Mouse (Mus musculus): ENCODE measurements around the gene Ttll1. TPM values are rescaled to one million over a fixed set of nuclear protein-coding genes. Genes with fewer than 3 reads are reported as not detected.
"Not testable (repeated sequence)": the region's sequence is repeated elsewhere in the genome, so short reads cannot be mapped to it uniquely, and the experiment has no call there.

The Ttll1 gene
- polyA plus RNA-seq, 2 experiments from 2014 or later: 11.4 to 14.4 TPM

DNA sequence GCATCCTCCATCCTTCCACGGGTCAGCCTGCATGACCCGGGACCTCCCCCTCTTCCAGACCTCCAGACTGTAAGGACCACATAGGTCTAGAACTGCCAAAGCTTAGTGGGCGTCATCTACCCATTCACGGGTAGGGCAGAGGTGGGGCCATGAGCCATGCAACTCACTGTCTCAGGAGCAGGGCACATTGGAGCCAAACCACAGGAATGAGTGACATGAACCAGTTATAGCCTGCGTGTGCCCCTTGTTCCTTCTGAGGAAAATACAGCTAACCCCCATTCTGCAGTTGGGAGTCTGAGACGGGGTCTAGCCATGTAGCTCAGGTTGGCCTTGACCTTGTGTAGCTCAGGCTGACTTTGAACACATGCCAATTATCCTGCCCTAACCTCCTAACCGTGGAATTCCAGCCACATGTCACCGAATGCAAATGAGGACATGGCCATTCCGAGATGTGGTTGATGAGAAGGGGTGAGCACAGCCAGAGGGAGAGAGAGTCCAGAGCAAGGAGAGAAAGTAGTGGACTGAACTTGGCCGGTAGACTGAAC, 29.4 kb downstream of the Ttll1 start:
- ATAC-seq: no peak

DNA sequence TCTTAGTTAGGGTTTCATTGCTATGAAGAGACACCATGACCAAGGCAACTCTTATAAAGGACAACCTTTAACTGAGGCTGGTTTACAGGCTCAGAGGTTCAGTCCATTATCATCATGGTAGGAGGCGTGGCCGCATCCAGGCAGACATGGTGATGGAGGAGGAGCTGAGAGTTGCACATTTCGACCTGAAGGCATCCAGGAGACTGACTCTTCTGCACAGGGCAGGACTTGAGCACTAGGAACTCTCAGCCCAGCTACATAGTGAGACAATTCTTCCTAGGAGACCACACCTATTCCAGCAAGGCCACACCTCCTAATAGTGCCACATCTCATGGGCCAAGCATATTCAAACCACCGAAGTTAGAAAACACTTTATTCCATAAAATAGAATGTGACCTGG, 30.9 kb downstream of the Ttll1 start:
- no peak for ATAC-seq

DNA sequence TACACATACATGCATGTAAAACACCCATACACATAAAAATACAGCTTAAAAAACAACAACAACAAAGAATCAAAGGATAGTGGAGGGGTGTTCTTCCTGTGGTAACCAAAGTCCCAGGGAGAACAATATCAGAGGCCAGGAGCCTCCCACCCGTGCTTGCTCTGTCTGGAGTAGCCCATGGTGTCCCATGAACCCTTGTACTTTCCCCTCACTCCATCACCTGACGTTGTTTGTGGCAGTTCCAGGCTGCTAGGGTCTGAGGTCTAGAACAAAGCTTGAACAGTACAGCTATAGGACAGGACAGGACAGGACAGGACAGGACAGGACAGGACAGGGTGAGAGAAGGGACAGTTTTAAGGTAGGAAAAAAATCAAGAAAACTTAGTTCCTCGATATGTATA, 32.6 kb downstream of the Ttll1 start:
- ATAC-seq: no peak

DNA sequence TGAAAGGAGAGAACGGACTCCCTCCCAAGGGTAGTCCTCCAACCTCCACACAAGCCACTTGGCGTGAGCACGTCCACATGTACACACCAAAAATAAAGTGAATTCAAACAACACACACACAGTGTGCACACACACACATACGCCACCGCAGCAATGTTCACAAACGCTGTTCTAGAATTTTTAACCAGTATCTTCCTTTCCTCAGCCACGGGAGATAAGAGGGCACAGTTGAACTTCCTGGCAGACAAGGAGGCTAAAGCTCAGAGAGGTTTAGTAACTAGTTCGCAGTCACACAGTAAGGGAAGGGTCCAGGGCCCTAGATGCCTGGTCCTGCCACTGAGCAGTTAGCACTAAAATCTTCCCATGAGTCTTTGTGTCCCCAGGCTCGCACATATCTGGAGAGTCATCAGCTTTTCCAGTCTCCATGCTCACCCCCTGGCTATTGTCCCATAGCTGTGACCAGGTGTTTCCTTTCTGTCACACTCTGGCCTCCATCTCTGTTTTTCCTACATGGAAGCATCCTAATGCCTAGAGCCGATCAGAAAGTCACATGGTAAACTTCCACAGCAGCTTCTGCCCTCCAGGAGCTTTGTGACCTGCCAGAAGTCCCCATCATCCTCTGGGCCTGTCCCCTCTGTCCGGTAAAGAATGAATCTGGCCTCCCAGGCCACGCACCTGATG, 34.0 kb downstream of the Ttll1 start:
- no peak for ATAC-seq

DNA sequence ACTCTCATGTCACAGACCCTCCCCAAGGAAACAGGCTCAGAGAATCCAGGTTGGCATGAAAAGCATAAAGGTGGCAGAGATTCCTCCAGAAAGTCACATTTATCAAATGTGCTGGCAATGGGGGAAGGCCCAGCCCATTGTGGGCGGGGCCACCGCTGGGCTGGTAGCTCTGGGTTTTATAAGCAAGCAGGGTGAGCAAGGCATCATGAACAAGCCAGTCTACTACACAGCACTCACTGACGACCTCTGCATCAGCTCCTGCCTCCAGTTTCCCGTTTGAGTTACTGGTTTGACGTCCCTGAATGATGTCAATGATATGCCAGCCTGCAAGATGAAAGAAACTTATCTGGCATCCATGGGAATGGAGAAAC, 36.2 kb downstream of the Ttll1 start:
- ATAC-seq: peak; percentile 56

DNA sequence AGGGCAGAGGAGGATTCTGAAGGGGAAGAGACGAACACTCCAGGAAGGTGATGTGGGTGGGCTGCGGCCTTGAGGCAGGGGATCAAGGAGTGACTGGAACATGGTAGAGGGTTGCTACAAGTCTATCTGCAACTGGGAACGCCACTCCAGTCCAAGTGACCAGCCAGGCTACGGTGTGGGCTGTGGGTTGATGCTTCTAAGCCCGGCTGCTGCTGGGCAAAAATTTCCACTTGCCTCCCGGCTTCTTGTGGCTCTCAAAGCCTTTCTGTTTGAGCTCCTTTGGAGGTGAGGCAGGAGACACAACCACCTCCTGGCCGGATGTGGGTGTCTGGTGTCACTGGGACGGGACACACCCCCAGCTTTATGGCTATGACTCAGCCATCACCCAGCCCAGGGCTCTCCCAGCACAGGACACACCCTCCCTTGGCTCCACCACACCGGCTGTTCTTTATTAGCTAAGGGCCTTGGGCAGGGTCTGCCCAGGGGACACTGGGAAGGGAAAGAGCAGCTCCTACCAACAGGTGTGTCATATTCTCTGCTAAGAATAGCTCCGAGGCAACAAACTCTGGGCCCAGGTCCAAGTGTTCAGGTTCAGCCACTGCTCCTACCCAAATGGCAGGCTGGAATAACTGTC, 36.7 kb downstream of the Ttll1 start:
- peak; percentile 98 for ATAC-seq

DNA sequence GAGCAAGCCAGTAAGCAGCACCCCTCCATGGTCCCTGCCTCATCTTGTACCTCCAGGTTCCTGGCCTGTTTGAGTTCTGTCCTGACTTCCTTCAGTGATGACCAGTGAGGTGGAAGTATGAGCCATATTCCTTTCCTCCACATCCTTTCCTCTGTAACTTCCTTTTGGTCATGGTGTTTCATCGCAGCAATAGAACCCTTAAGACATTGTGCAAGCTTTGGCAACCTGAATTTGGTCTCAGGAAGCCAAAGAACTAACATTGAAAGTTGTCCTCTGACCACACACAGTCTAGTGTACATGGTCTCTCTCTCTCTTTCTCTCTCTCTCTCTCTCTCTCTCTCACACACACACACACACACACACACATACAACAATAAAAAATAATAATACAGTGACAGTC, 37.4 kb downstream of the Ttll1 start:
- ATAC-seq: no peak

DNA sequence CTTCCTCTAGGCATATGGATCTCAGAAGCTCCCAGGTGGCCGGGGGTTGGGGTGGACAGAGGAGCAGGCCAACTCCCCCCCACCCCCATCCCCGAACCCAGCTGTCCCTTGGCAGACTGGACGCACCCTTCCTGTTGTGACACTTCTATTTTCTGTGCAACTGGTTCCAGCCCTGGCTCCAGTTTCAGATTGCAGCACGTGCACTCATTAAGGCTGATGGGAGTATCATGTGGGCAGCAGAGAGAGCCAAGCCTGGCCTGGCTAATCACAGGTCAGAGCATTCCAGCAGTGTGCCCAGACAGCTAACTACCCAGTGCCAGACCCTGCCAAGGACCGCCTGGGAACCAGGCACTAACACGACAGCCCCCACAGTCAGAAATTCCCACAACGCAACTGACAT, 39.2 kb downstream of the Ttll1 start:
- ATAC-seq: no peak

DNA sequence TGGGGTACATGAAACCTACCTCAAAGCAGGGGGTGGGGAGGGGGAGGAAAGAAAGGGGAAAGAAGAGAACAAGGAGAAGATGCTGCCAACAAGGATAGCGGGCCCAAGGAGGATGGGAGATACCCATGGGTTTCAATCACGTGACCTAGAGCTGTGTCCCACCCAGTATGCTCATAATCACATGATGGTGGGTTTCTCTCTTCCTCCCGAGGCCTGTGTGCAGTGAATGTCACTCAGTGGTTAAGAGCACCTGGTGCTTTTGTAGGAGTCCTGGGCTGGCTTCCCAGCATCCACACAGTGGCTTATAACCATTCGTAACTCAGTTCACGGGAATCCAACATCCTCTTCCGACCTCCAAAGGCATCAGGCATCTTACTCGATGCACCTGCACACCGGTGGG, 40.2 kb downstream of the Ttll1 start:
- ATAC-seq: no peak

DNA sequence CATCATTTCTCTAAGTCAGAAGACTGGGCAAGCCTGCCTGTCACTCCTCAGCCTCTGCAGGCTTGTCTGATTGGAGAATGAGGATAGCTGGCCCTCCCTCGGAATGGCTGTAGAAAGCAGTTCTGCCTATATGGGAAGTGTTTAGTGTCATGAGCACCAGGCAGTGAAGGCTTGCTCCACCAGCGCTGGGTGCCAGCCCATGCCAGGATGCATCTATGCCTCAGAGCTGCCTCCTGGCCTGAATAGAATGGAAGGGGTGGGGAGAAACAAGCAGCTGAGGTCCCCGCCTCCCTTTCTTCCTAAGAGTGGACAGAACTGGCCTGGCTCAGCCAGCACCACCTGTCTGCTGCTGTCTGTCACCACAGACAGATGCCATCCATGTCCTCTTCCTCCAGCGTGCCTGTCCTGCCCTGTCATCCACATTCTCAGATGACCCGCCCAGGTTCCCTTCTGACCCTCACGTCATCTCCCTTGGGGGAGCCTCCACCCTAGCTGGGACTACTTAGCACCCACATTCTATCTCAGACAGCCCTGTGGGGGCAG, 41.3 kb downstream of the Ttll1 start:
- ATAC-seq: no peak

DNA sequence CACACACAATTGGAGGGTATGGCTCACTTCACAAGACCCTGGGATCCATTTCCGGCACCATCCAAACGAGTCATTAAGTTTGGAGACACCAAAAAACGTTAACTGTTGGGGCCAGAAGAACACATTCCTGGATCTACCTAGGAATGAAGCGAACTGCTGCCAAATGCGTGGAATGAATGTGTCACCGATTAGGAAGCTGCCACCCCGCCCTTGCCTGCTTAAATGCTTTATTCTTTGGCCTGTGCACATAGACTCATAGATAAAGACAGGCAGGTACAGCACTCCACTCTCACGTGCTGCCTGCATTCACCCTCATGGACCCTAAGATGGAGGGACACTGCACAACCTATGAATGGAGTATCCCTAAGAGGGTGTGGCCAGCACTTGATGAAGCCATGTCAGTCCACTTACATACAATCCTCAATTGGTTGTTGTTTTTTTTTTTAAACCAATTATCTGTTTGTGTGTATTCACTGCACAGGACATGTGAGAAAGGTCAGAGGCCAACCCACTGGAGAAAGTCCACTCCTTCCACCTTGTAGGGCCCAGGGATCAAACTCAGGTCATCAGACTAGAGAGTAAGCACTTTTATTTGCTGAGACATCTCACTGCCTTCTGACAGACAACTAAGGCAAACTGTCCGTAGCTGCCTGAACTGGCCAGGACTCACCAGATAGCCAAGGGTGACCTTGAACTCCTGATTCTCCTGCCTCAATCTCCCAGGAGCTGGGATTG, 43.3 kb downstream of the Ttll1 start:
- no peak for ATAC-seq

DNA sequence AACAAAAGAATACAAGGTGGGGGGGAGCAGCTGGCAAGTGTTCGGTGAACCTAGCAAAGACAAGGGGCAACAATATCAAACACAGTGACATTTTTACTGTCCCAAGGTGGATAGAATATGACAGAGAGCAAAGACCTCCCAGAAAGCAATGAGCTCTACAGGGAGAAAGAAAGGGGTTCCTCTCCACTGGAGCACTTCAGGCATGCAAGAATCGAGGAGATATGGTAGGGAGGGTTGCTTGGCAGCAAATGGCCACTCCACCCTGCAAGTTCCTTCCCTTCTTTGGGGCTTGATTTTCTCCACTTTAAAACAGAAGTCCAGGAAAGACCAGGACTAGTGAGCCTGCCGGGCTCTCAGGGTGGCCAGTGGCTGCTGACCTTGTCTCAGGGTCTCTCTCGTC, 44.4 kb downstream of the Ttll1 start:
- ATAC-seq: no peak

DNA sequence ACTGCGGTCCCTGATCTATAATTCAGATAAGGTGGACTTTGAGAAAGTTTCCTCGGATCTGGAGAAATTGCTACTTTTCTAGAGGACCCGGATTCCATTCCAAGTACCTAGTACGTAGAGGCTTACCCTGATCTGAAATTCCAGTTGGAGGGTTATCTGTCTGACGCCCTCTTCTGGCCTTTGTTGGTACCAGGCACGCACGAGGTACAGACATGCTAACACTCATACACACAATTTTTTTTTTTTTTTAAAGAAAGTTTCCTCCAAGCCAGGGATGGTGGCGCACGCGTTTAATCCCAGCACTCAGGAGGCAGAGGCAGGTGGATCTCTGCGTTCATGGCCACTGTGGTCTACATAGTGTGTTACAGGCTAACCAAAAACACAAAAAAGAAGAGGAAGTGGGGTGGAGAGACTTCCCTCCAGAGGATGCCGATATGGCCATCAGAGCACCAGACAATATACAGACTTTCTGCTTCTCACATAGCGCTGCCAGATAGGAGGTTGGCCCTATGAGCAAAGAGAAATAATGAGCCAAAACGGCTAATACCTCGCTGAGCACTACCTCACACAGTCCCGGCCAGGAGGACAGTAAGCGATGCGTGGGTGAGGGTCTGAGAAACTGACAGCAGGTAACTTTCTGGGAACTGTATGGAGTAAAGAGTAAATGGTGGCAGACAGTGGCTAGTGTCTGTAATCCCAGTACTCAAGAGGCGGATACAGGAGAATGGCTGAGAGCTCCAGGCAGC, 45.6 kb downstream of the Ttll1 start:
- peak; percentile 19 for ATAC-seq

DNA sequence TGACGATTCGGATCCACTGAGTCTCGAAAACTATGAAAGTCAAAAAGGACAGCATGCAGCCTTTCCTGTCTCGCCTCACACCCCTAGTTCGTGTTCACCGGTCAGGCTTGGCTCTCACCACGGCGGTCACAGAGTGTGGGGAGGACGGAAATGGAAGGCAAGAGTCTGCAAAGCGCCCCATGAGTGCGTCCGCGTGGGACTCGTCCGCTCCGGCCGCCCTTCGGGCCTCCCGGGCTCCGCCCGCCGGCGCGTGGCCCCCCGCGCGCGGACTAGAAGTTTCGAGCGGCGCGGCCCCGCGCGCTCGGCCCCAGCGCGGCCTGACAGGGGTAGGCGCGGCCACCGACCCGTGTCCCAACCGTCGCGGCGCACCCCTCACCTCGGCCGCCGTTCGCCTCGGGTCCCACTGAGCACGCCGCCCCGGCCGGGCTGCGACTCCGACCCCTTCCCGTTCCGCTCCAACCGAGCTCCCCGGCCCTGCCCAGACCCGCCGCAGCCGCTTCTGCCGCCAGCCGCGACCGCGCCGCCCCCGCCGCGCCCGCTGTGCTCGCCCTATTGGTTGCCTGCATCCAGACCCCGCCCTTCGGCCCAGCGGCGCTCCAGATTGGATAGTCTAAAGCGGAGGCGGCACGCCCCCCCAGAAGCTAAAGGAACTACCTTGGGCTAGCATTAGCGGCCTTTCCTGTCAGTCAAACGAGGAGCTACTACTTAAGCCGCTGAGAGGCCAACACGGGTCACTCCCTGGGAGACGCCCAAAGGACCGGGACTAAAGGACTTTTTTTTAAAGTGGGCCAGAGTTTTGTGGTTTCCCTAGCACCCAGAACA, 46.4 kb downstream of the Ttll1 start, which contains the start of gene Pacsin2:
Gene Pacsin2 (minus strand): TSS at position 524 of the 822 bp plus-strand sequence.
- ATAC-seq: peak; percentile 98

DNA sequence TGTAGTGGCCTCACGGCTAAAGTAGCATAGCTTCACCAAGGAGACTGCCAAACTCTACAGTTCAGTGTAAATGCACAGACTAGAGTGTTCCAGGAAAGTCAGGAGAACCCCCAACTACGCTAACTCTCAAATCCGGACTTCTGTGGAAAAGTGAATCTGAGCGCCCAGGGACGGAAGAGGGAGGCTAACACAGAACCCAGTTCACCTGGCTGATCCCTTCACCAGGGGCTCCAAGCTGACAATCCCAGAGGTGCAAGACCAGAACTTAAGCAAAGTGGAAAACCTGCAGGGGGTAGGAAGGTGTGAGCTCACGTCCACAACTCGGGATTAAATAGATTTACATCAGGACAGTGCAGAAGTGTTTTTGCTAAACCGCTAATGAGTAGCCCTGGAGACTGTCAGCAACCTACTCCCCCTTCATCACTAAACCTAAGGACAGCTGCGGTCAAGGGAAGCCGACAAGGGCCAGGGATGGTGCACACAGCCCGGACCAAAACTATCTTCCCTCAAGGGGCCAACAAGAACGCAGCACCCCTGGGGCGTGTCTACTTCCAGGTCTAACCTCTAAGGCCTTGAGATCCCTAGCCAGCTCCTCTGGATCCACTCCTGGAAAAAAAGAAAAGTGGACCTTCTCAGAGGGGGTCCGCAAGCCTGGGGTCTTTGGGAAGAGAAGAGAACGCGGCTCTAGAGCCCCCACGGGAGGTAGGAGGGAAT, 47.2 kb downstream of the Ttll1 start:
- no peak for ATAC-seq

DNA sequence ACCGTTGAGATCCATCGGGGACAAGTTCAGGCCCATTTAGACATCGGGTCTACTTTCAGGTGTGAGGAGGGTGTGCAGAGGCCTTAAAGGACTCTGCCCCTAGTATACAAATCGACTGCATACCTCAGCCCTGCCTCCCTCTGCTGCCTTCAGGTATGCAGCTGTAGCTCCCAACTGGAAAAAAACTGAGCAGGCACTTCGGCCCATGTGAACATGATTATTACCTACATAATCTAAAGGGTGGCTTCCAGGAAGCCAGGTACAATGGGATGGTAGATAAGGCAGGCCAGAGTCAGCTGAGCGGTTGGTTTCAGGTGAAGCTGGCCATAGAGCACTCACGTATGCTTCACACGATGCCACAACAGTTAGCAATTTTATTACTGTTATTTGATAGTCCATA, 48.3 kb downstream of the Ttll1 start:
- ATAC-seq: not testable (repeated sequence)

DNA sequence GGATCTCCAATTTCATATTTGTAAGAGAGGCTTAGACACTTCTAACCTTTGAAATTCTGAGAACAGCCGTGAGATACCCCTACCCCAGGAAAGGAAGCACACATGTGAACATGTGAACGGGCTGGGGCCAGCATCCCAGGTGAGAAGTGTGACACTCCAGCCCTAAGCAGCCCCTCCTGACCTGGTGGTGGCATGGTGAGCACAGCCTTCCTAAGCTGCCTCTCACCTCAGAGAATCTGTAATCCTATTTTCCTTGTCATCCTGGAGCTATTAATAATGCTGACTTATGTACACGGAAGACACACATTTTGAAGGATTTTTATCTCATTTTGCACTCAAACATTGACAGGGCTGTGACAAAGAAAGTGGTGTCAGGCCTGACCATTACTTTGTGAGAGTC, 49.8 kb downstream of the Ttll1 start:
- no peak for ATAC-seq

DNA sequence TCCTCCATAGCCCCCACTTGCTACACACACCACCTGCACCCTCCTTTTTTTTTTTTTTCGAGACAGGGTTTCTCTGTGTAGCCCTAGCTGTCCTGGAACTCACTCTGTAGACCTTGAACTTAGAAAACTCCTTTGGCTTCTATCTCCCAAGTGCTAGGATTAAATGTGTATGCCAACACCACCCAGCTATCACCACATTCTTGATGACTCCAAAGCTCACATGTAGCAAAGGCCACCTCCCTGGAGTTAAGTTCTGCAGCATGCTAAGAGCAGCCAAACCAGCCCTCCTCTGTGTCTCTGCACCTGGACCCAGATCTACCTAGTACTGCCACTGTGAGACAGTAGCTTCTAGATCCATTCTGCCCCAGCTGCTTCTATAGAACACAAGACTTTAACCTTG, 53.2 kb downstream of the Ttll1 start:
- no peak for ATAC-seq

DNA sequence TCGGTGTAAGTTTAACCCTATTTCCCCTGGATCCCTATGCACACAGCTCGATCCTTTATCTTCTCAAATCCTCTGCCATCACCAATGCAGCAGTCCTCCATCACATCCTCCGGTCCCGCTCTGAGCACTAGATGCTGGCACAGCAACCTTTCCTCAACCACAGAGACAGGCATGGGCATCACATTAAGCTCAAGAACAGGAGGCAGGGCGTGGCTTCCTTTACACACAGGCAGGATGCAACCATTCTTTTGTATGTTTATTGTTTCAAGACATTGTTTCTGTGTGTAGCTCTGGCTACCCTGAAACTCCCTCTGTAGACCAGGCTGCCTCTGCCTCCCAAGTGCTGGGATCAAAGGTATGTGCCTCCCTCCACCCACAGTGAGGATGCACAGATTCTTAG, 55.1 kb downstream of the Ttll1 start:
- ATAC-seq: peak; percentile 76

DNA sequence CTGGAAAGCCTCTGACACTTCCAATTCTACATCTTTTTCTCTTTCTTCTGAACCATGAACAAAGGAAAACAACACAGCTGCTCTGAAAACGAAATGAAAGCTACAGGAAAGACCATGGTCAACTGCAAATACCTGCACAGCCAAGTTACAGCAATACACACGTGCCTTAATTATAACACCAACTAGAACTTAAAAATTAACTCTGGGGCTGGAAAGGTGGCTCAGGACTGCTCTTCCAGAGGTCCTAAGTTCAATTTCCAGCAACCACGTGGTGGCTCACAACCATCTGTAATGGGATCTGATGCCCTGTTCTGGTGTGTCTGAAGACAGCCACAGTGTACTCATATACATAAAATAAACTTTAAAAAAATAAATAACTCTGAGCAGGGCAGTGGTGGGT, 55.7 kb downstream of the Ttll1 start:
- no peak for ATAC-seq

DNA sequence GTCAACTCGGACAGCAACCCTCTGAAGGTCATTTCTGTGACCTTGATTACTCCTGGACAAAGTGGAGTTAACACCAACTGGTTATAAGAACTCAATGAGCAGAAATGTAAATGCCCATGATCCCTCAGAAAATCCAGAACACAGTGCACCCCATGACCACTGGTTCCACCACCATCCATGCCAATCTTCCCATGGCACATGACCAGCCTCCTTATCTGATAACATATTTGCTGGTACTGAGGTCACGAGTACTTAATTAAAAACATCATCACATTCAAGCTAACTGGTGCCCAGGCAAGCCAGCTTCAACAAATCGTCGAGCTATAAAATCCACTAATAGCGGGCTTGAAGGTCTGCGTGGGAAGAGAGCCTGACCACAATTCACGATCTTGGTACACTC, 56.3 kb downstream of the Ttll1 start:
- no peak for ATAC-seq

All from CD4-positive, CD25-positive, alpha-beta regulatory T cell, adult 4 months (primary cell).